Mouse (Mus musculus): ENCODE data around the gene Gdf7. TPM values are rescaled to one million over a fixed set of nuclear protein-coding genes. Genes with fewer than 3 reads are reported as not detected.

Gdf7 gene
- total and polyA plus RNA-seq, 2 experiments from 2014 or later: 0.11 to 4.7 TPM

DNA sequence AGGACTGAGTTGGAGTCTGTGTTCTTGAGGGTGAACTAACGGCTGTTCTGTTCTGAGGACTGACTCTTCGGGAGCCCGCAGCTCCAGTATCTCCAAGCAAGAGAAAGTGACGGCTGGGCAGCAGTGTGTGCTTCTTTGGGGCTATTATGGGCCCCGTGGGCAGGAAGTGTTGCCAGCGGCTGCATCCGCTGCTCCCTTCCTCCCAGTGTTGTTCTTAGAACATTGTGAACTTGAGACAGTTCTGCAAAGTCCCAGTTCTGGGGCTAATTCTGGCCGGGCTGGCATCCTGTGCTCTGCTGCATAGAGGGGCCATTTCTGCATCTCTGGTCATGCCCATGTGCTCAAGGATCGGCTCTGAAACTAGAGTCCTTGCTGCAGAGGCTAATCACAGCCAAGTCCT, 43.1 kb upstream of the Gdf7 start:
- 0 out of 2 replicates have a peak, but pooled peaks have one; percentile 8 for ATAC-seq (ENCODE audit: low FRiP score)
- H3K4me1 ChIP-seq (ENCODE audit: insufficient read depth, low read length): 0 out of 2 replicates have a peak, but pooled peaks cover 4% of the 10 kb centered on the region
- 62% methylated on average over 9 of the region's 9 CpGs for WGBS

DNA sequence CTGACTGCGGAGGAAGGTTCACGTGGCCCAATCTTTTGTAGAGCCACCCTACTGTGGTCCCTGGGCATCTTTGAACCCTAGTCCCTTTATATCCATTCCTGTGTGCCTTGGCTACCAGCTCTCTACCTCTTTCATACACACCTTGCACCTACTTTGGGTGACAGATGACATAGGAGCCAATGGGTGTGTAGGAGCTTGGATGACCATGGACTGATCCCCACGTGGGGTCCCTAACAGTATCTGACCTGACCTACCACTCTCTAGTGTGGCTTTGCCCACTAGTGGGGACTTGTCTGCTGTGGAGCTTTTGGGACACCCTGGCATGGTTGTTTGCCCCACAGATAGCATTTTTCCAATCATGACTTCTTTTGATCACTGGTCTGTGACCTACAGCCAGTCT, 41.6 kb upstream of the Gdf7 start:
- H3K4me3 ChIP-seq (ENCODE audit: low read depth, low read length): no peak overlapping the region
- no peak overlapping the region for H3K9ac ChIP-seq (replicated peaks; ENCODE audit: low read length, poor library complexity, severe bottlenecking)
- peaks cover 27% of the 10 kb centered on the region for H3K36me3 ChIP-seq (ENCODE audit: insufficient read depth, low read length)
- WGBS: 98% methylated on average over 3 of the region's 3 CpGs
- H3K27ac ChIP-seq (ENCODE audit: low read depth, low read length): no peak overlapping the region
- no peaks in the 10 kb centered on the region for H3K9me3 ChIP-seq (ENCODE audit: low read length)
- TF ChIP-seq CTCF (IDR thresholded peaks at IDR 0.05): no peak
- no peaks in the 10 kb centered on the region for H3K27me3 ChIP-seq (ENCODE audit: insufficient read depth, low read length)
- DNase-seq (ENCODE audit: low spot score) (no peak), ATAC-seq (ENCODE audit: low FRiP score) (no peak)
- H3K4me1 ChIP-seq (ENCODE audit: insufficient read depth, low read length): no peaks in the 10 kb centered on the region
- no peak overlapping the region for H3K4me2 ChIP-seq (ENCODE audit: low read depth, low read length, poor library complexity, severe bottlenecking)

More for the DNA sequence above, 43.1 kb upstream of the Gdf7 start:
- no peak overlapping the region for H3K4me3 ChIP-seq (ENCODE audit: low read depth, low read length)
- no peak overlapping the region for H3K9ac ChIP-seq (replicated peaks; ENCODE audit: low read length, poor library complexity, severe bottlenecking)
- no peak for TF ChIP-seq CTCF (IDR thresholded peaks at IDR 0.05)
- no peaks in the 10 kb centered on the region for H3K27me3 ChIP-seq (ENCODE audit: insufficient read depth, low read length)
- peak overlapping the region; percentile 57; the same call in 1 of the 2 replicates for H3K27ac ChIP-seq (ENCODE audit: low read depth, low read length)
- no peaks in the 10 kb centered on the region for H3K9me3 ChIP-seq (ENCODE audit: low read length)
- DNase-seq (ENCODE audit: low spot score): no peak
- peaks cover 19% of the 10 kb centered on the region for H3K36me3 ChIP-seq (ENCODE audit: insufficient read depth, low read length)
- no peak overlapping the region for H3K4me2 ChIP-seq (ENCODE audit: low read depth, low read length, poor library complexity, severe bottlenecking)

- peaks cover 37% of the 10 kb centered on the region for H3K36me3 ChIP-seq (ENCODE audit: insufficient read depth, low read length)
- no peaks in the 10 kb centered on the region for H3K27me3 ChIP-seq (ENCODE audit: insufficient read depth, low read length)
- no peak overlapping the region for H3K27ac ChIP-seq (ENCODE audit: low read depth, low read length)
- DNase-seq (ENCODE audit: low spot score): no peak
- no peak overlapping the region for H3K4me3 ChIP-seq (ENCODE audit: low read depth, low read length)
- 93% methylated on average over 6 of the region's 6 CpGs for WGBS
- no peak overlapping the region for H3K9ac ChIP-seq (replicated peaks; ENCODE audit: low read length, poor library complexity, severe bottlenecking)
- no peak for TF ChIP-seq CTCF (IDR thresholded peaks at IDR 0.05)
- ATAC-seq (ENCODE audit: low FRiP score): no peak
- H3K4me2 ChIP-seq (ENCODE audit: low read depth, low read length, poor library complexity, severe bottlenecking): no peak overlapping the region
- no peaks in the 10 kb centered on the region for H3K9me3 ChIP-seq (ENCODE audit: low read length)
- H3K4me1 ChIP-seq (ENCODE audit: insufficient read depth, low read length): no peaks in the 10 kb centered on the region
Observed at GRCm38 (mm10) chr12:8341008-8341407, 39.3 kb upstream of the Gdf7 start.

- no peaks in the 10 kb centered on the region for H3K27me3 ChIP-seq (ENCODE audit: insufficient read depth, low read length)
- no peak for TF ChIP-seq CTCF (IDR thresholded peaks at IDR 0.05)
- no peak overlapping the region for H3K4me2 ChIP-seq (ENCODE audit: low read depth, low read length, poor library complexity, severe bottlenecking)
- no peaks in the 10 kb centered on the region for H3K9me3 ChIP-seq (ENCODE audit: low read length)
- no peak overlapping the region for H3K4me3 ChIP-seq (ENCODE audit: low read depth, low read length)
- peaks cover 43% of the 10 kb centered on the region for H3K36me3 ChIP-seq (ENCODE audit: insufficient read depth, low read length)
- DNase-seq (ENCODE audit: low spot score) (no peak), ATAC-seq (ENCODE audit: low FRiP score) (no peak)
- 33% methylated on average over 13 of the region's 13 CpGs for WGBS
- no peaks in the 10 kb centered on the region for H3K4me1 ChIP-seq (ENCODE audit: insufficient read depth, low read length)
- H3K9ac ChIP-seq (replicated peaks; ENCODE audit: low read length, poor library complexity, severe bottlenecking): no peak overlapping the region
- no peak overlapping the region for H3K27ac ChIP-seq (ENCODE audit: low read depth, low read length)
Observed at GRCm38 (mm10) chr12:8339591-8340319, 38.0 kb upstream of the Gdf7 start.

- H3K9me3 ChIP-seq (ENCODE audit: low read length): no peaks in the 10 kb centered on the region
- H3K27me3 ChIP-seq (ENCODE audit: insufficient read depth, low read length): no peaks in the 10 kb centered on the region
- DNase-seq (ENCODE audit: low spot score) (no peak), ATAC-seq (ENCODE audit: low FRiP score) (no peak)
- peaks cover 43% of the 10 kb centered on the region for H3K36me3 ChIP-seq (ENCODE audit: insufficient read depth, low read length)
- 56% methylated on average over 8 of the region's 8 CpGs for WGBS
- no peak overlapping the region for H3K4me3 ChIP-seq (ENCODE audit: low read depth, low read length)
- H3K27ac ChIP-seq (ENCODE audit: low read depth, low read length): no peak overlapping the region
- H3K4me2 ChIP-seq (ENCODE audit: low read depth, low read length, poor library complexity, severe bottlenecking): no peak overlapping the region
- H3K4me1 ChIP-seq (ENCODE audit: insufficient read depth, low read length): no peaks in the 10 kb centered on the region
- H3K9ac ChIP-seq (replicated peaks; ENCODE audit: low read length, poor library complexity, severe bottlenecking): no peak overlapping the region
- no peak for TF ChIP-seq CTCF (IDR thresholded peaks at IDR 0.05)
Observed at GRCm38 (mm10) chr12:8338918-8339317, 37.2 kb upstream of the Gdf7 start.

DNA sequence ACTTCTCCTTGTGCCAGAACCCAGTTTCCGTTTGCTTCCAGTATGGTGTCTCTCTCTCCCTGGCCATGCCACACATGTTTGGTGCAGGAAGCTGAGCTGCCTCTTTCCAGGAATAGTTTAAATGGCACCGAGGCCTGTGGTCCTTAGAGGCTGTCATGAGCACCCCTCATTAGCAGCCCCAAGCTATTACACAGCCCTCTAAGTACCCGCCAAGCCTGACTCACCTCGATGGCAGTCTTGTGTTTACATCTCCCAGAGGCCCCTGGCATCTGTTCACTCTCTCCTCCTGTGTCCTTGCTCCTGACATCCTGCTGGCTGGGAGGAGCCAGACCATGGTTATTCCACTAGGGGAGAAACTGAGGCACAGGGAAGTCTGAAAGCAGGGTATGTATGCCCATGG, 36.7 kb upstream of the Gdf7 start:
- Histone ChIP-seq H3K36me3 (ENCODE audit: insufficient read depth, low read length) (peaks cover 43% of the 10 kb centered on the region), H3K9me3 (ENCODE audit: low read length) (no peaks in the 10 kb centered on the region), H3K4me3 (ENCODE audit: low read depth, low read length) (no peak overlapping the region), H3K4me1 (ENCODE audit: insufficient read depth, low read length) (no peaks in the 10 kb centered on the region), H3K27me3 (ENCODE audit: insufficient read depth, low read length) (no peaks in the 10 kb centered on the region), H3K9ac (replicated peaks; ENCODE audit: low read length, poor library complexity, severe bottlenecking) (no peak overlapping the region), H3K4me2 (ENCODE audit: low read depth, low read length, poor library complexity, severe bottlenecking) (no peak overlapping the region), H3K27ac (ENCODE audit: low read depth, low read length) (no peak overlapping the region)
- WGBS: 38% methylated on average over 4 of the region's 4 CpGs
- ATAC-seq (ENCODE audit: low FRiP score) (no peak), DNase-seq (ENCODE audit: low spot score) (no peak)
- no peak for TF ChIP-seq CTCF (IDR thresholded peaks at IDR 0.05)
